In genomic region chr6:83348873-83349272, GRCm38 (mm10) we compare ENCODE assay signal across 8 mouse cellular contexts. TPM values are rescaled to one million over a fixed set of nuclear protein-coding genes. Genes with fewer than 3 reads are reported as not detected.
A peak's percentile ranks its signal among the peaks of the same experiment; 100 is the strongest.
DNase-seq lines count a peak whose midpoint lies in the region; ATAC-seq and TF ChIP-seq lines count a peak whose summit lies in the region.

Gene Bola3, plus strand, starts transcription at chr6:83349147.

- H3K27ac ChIP-seq in lung, postnatal 0 days (ENCODE audit: low read length), result no peak within 1 kb of the TSS
- peak within 1 kb of the TSS; percentile 94 for H3K27ac ChIP-seq in embryonic facial prominence, embryonic 10.5 days (replicated peaks)
- H3K27ac ChIP-seq in heart, embryonic 10.5 days, result peak within 1 kb of the TSS; percentile 93
- H3K27ac ChIP-seq in midbrain, embryonic 16.5 days (ENCODE audit: low read length), result peak within 1 kb of the TSS; percentile 39

- no peaks in the 10 kb centered on the region for H3K9me3 ChIP-seq in lung, postnatal 0 days (ENCODE audit: low read length)
- no peaks in the 10 kb centered on the region for H3K9me3 ChIP-seq in embryonic facial prominence, embryonic 10.5 days
- H3K9me3 ChIP-seq in heart, embryonic 10.5 days, result no peaks in the 10 kb centered on the region
- no peaks in the 10 kb centered on the region for H3K9me3 ChIP-seq in midbrain, embryonic 16.5 days (replicated peaks; ENCODE audit: control insufficient read depth, low read length, poor library complexity, severe bottlenecking)

- DNase-seq in lung, postnatal 0 days (ENCODE audit: low spot score), result peak; percentile 56
- DNase-seq in lung, postnatal 10 days, result no peak
- no peak for DNase-seq in embryonic facial prominence, embryonic 10.5 days (ENCODE audit: low spot score)
- DNase-seq in heart, embryonic 10.5 days (ENCODE audit: low spot score), result no peak
- DNase-seq in layer of hippocampus, postnatal 36 days, result no peak
- no peak for DNase-seq in cerebellum, adult 18-20 months
- no peak for DNase-seq in retina, postnatal 1 day

- no peak for TF ChIP-seq EP300 in lung, postnatal 0 days (IDR thresholded peaks at IDR 0.05)

- no peaks in the 10 kb centered on the region for H3K27me3 ChIP-seq in lung, postnatal 0 days (replicated peaks; ENCODE audit: insufficient read depth, low read length)
- H3K27me3 ChIP-seq in embryonic facial prominence, embryonic 10.5 days (replicated peaks; ENCODE audit: low read depth, poor library complexity, severe bottlenecking), result no peaks in the 10 kb centered on the region
- H3K27me3 ChIP-seq in heart, embryonic 10.5 days (ENCODE audit: insufficient read depth, poor library complexity, severe bottlenecking), result no peaks in the 10 kb centered on the region
- no peaks in the 10 kb centered on the region for H3K27me3 ChIP-seq in midbrain, embryonic 16.5 days (ENCODE audit: control insufficient read depth, insufficient read depth, low read depth, low read length)

- H3K4me1 ChIP-seq in lung, postnatal 0 days (ENCODE audit: insufficient read depth, low read depth, low read length), result peaks cover 14% of the 10 kb centered on the region
- peaks cover 26% of the 10 kb centered on the region for H3K4me1 ChIP-seq in embryonic facial prominence, embryonic 10.5 days
- peaks cover 22% of the 10 kb centered on the region for H3K4me1 ChIP-seq in heart, embryonic 10.5 days
- H3K4me1 ChIP-seq in midbrain, embryonic 16.5 days (ENCODE audit: control insufficient read depth, insufficient read depth, low read length), result peaks cover 12% of the 10 kb centered on the region

- WGBS in lung, postnatal 0 days, result 26% methylated on average over 6 of the region's 6 CpGs
- WGBS in embryonic facial prominence, embryonic 10.5 days, result 24% methylated on average over 6 of the region's 6 CpGs
- 31% methylated on average over 6 of the region's 6 CpGs for WGBS in heart, embryonic 10.5 days
- WGBS in midbrain, embryonic 16.5 days, result 31% methylated on average over 6 of the region's 6 CpGs

- peak; percentile 31 for ATAC-seq in lung, postnatal 0 days
- ATAC-seq in midbrain, embryonic 16.5 days, result no peak; the same call in 1 of the 2 replicates

- 0 out of 2 replicates have a peak, but pooled peaks cover 3% of the 10 kb centered on the region for H3K36me3 ChIP-seq in lung, postnatal 0 days (ENCODE audit: insufficient read depth, low read length)
- H3K36me3 ChIP-seq in embryonic facial prominence, embryonic 10.5 days (replicated peaks), result peaks cover 37% of the 10 kb centered on the region
- H3K36me3 ChIP-seq in heart, embryonic 10.5 days, result peaks cover 25% of the 10 kb centered on the region
- peaks cover 3% of the 10 kb centered on the region; the same call in 1 of the 2 replicates for H3K36me3 ChIP-seq in midbrain, embryonic 16.5 days (ENCODE audit: control insufficient read depth, insufficient read depth, low read length)

- peak within 1 kb of the TSS; percentile 72 for H3K4me3 ChIP-seq in lung, postnatal 0 days (ENCODE audit: low read depth, low read length)
- H3K4me3 ChIP-seq in embryonic facial prominence, embryonic 10.5 days, result peak within 1 kb of the TSS; percentile 96
- peak within 1 kb of the TSS; percentile 76 for H3K4me3 ChIP-seq in heart, embryonic 10.5 days
- peak within 1 kb of the TSS; percentile 75 for H3K4me3 ChIP-seq in midbrain, embryonic 16.5 days (ENCODE audit: low read depth, low read length)

- TF ChIP-seq CTCF in lung, postnatal 0 days (IDR thresholded peaks at IDR 0.05), result no peak

- H3K4me2 ChIP-seq in lung, postnatal 0 days (replicated peaks; ENCODE audit: low read depth, low read length), result peak within 1 kb of the TSS; percentile 86
- peak within 1 kb of the TSS; percentile 88 for H3K4me2 ChIP-seq in midbrain, embryonic 16.5 days (ENCODE audit: low read length)

- peak within 1 kb of the TSS; percentile 90 for H3K9ac ChIP-seq in lung, postnatal 0 days (replicated peaks; ENCODE audit: low read depth)
- peak within 1 kb of the TSS; percentile 91 for H3K9ac ChIP-seq in midbrain, embryonic 16.5 days (ENCODE audit: low read depth, low read length)

RNA-seq across cellular contexts. Expression of gene Bola3, which starts in this region (rescaled TPM):
- 101 and 120 TPM in 2 replicates for polyA plus RNA-seq in lung, postnatal 0 days (2015; fragmentation: Nextera tagmentation; extraction: Ambion mirVana)
- 149 and 153 TPM in 2 replicates for polyA plus RNA-seq in embryonic facial prominence, embryonic 10.5 days (2016; fragmentation: Nextera tagmentation; extraction: Ambion mirVana)
- polyA plus RNA-seq in heart, embryonic 10.5 days (2016; fragmentation: Nextera tagmentation; extraction: Ambion mirVana), result 238 and 283 TPM in 2 replicates
- total RNA-seq in layer of hippocampus, postnatal 36 days (2021), result 10 to 100 TPM; 51.1 to 55.5 TPM
- 44.0 and 50.0 TPM in 2 replicates for polyA plus RNA-seq in midbrain, embryonic 16.5 days (2015; fragmentation: Nextera tagmentation; extraction: Ambion mirVana)
